In the genomic region with DNA sequence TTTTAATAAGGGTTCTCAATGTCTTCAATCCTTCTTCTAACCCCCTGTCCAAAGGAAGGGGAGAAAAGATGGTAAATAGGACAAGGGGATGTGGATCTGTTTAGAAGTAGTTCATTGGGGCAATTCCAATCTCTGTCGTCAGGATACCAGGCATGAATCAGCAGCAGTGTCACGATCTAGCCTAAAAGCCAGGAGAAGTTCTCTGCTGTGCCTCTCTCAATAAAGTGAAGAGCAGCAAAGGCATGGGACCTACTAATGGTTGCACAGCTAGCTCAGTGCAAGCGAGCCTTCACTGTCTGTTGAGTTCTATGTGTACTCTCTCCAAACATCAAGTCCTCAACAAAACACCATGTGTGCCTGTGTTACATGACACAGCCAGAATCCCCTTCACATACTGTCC, we compare ENCODE assay signal across 21 mouse cellular contexts.
DNase-seq lines count a peak whose midpoint lies in the region; ATAC-seq and TF ChIP-seq lines count a peak whose summit lies in the region.
"Had no signal": no experiment of that assay in that cellular context is flagged by ENCODE, and none has a peak within 500 bp of the region (broad histone marks: within the 10 kb centered on the region; RNA-seq: fewer than 3 reads in every experiment).

No protein-coding gene starts in this region.

- no peak for TF ChIP-seq CTCF in liver, embryonic 14.5 days (IDR thresholded peaks at IDR 0.05; ENCODE audit: low read depth)
- TF ChIP-seq CTCF in liver, postnatal 0 days (IDR thresholded peaks at IDR 0.05; ENCODE audit: low read depth), result no peak

- no peak overlapping the region for H3K4me3 ChIP-seq in liver, embryonic 14.5 days (ENCODE audit: insufficient read depth in 1 of 2, low read depth in 2 of 2, low read length in 2 of 2)
- H3K4me3 ChIP-seq in liver, postnatal 0 days (ENCODE audit: low read depth, low read length), result no peak overlapping the region
- H3K4me3 ChIP-seq: forebrain, embryonic 10.5 days; forebrain, embryonic 13.5 days; heart, embryonic 13.5 days had no signal

- no peak overlapping the region for H3K4me2 ChIP-seq in liver, embryonic 14.5 days (ENCODE audit: low read depth)
- H3K4me2 ChIP-seq in liver, postnatal 0 days (ENCODE audit: low read depth, low read length), result no peak overlapping the region
- H3K4me2 ChIP-seq: forebrain, embryonic 13.5 days; heart, embryonic 13.5 days; hindbrain, embryonic 14.5 days had no signal

- H3K4me1 ChIP-seq in liver, embryonic 14.5 days (replicated peaks; ENCODE audit: control insufficient read depth in 2 of 2, insufficient read depth in 2 of 2, low read length in 1 of 2), result peaks cover 54 to 57% of the 10 kb centered on the region in 2 experiments
- H3K4me1 ChIP-seq in liver, postnatal 0 days (ENCODE audit: insufficient read depth), result peaks cover 22% of the 10 kb centered on the region
- H3K4me1 ChIP-seq: forebrain, embryonic 10.5 days; forebrain, embryonic 13.5 days had no signal

- no peaks in the 10 kb centered on the region for H3K9me3 ChIP-seq in liver, embryonic 14.5 days (ENCODE audit: control insufficient read depth, low read length)
- H3K9me3 ChIP-seq in liver, postnatal 0 days (ENCODE audit: low read length), result no peaks in the 10 kb centered on the region
- H3K9me3 ChIP-seq: forebrain, embryonic 10.5 days; forebrain, embryonic 13.5 days; heart, embryonic 13.5 days had no signal

- no peaks in the 10 kb centered on the region for H3K27me3 ChIP-seq in liver, embryonic 14.5 days (ENCODE audit: control insufficient read depth, insufficient read depth, low read length)
- no peaks in the 10 kb centered on the region for H3K27me3 ChIP-seq in liver, postnatal 0 days (ENCODE audit: insufficient read depth, low read length)
- H3K27me3 ChIP-seq: forebrain, embryonic 13.5 days; heart, embryonic 13.5 days had no signal

- WGBS in liver, embryonic 14.5 days (ENCODE audit: insufficient replicate concordance), result 73% methylated on average over 3 of the region's 3 CpGs
- WGBS in liver, postnatal 0 days (ENCODE audit: insufficient replicate concordance), result 84% methylated on average over 3 of the region's 3 CpGs

- DNase-seq in adrenal gland, postnatal 36 days, result peak; percentile 11 to 31
- DNase-seq in adrenal gland, postnatal 4 days (ENCODE audit: low spot score in 2 of 2), result no peak
- peak; percentile 51 for DNase-seq in c-Kit-negative CD71-positive TER-119-positive erythroid progenitor cells, embryonic 14.5 days (ENCODE audit: low read depth, low spot score)
- no peak for DNase-seq in liver, embryonic 14.5 days (ENCODE audit: low read depth in 3 of 3, low spot score in 3 of 3)
- DNase-seq in liver, postnatal 0 days, result no peak
- DNase-seq in urinary bladder, adult 18-20 months (ENCODE audit: low spot score in 2 of 2), result no peak
- DNase-seq in ovary, postnatal 10 days (ENCODE audit: low spot score), result no peak
- DNase-seq: adrenal gland, postnatal 10 days; cerebellum, adult 18-20 months; cerebellum, adult 9-10 months; cerebellum, postnatal 14 days; gastrocnemius, postnatal 14 days; heart, adult 11 months; heart, postnatal 14 days; heart, postnatal 4 days had no signal

- H3K9ac ChIP-seq in liver, embryonic 14.5 days (replicated peaks), result peak overlapping the region; percentile 4; the same call in 1 of the 2 replicates
- H3K9ac ChIP-seq in liver, postnatal 0 days (replicated peaks), result no peak overlapping the region
- H3K9ac ChIP-seq: forebrain, embryonic 13.5 days; heart, embryonic 13.5 days; hindbrain, embryonic 14.5 days had no signal

- H3K36me3 ChIP-seq in liver, embryonic 14.5 days (replicated peaks; ENCODE audit: control insufficient read depth, insufficient read depth, low read depth), result no peaks in the 10 kb centered on the region
- no peaks in the 10 kb centered on the region for H3K36me3 ChIP-seq in liver, postnatal 0 days (replicated peaks; ENCODE audit: insufficient read depth, low read length)

- TF ChIP-seq EP300 in liver, embryonic 14.5 days (IDR thresholded peaks at IDR 0.05; ENCODE audit: low read depth), result no peak
- TF ChIP-seq EP300 in liver, postnatal 0 days (IDR thresholded peaks at IDR 0.05; ENCODE audit: low read depth), result no peak

- peak overlapping the region; percentile 100 for H3K27ac ChIP-seq in liver, embryonic 14.5 days
- peak overlapping the region; percentile 89 for H3K27ac ChIP-seq in liver, postnatal 0 days (ENCODE audit: low read depth)
- H3K27ac ChIP-seq: forebrain, embryonic 10.5 days; forebrain, embryonic 13.5 days; heart, embryonic 13.5 days; hindbrain, embryonic 14.5 days; hindbrain, postnatal 0 days had no signal

- ATAC-seq in liver, embryonic 14.5 days (ENCODE audit: insufficient read depth), result no peak
- ATAC-seq in liver, postnatal 0 days, result no peak
- ATAC-seq: forebrain, embryonic 13.5 days; forebrain, embryonic 16.5 days; hindbrain, postnatal 0 days had no signal

Comparison
In these comparisons a context has a peak if more than half of its experiments do, and no peak if none do; other contexts are left out.
1. DNase-seq: peak in adrenal gland, postnatal 36 days (2 of 2) and c-Kit-negative CD71-positive TER-119-positive erythroid progenitor cells, embryonic 14.5 days (single experiment); none in adrenal gland, postnatal 4 days (0 of 2), liver, embryonic 14.5 days (0 of 3), liver, postnatal 0 days (single experiment), urinary bladder, adult 18-20 months (0 of 2) and ovary, postnatal 10 days (single experiment).